Mouse (Mus musculus): Measurements from ENCODE around the gene Glt28d2.

DNA sequence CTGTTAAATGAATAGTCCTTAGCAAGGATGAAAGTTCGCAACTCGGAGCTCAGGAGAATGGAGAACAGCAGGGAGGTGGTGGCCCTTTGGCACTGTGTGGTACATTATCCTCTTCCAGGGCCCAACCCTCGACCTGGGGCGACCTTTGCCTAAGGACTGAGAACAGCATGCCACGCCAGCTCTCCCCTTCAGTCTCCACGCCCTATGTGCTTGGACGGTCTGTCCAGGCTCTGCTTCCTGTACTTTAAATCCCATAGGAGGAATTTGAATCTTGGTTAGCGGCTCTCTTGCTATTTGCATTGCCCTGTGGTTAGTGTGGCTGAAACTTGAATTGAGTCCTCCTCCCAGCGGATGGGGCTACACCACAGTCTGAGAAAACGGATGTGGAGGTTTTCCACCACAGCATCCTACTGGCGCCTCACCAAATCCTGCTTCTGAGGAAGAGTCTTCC lies 930 bp upstream of the Glt28d2 start:
- TF ChIP-seq POLR2A (IDR thresholded peaks at IDR 0.05; ENCODE audit: low read depth, low read length) (no peak), CTCF (conservative IDR thresholded peaks at IDR 0.05 in 1 of 2, IDR thresholded peaks at IDR 0.05 in 1 of 2; ENCODE audit: low read depth in 2 of 2, low read length in 2 of 2) (no peak), ZMIZ1 (IDR thresholded peaks at IDR 0.05; ENCODE audit: low read depth, low read length) (no peak), TBP (conservative IDR thresholded peaks at IDR 0.05; ENCODE audit: low read depth, low read length) (no peak), EP300 (IDR thresholded peaks at IDR 0.05; ENCODE audit: low read length) (peak; percentile 81), MXI1 (IDR thresholded peaks at IDR 0.05; ENCODE audit: low read depth, low read length) (no peak), IRF4 (IDR thresholded peaks at IDR 0.05; ENCODE audit: low read depth, low read length) (peak; percentile 87), ETS1 (conservative IDR thresholded peaks at IDR 0.05; ENCODE audit: low read depth, low read length) (peak; percentile 79)
